Mouse (Mus musculus) hindlimb bud, embryonic 11.5 days (tissue): ENCODE results near the gene Olfr891.
"Not testable (repeated sequence)": the region's sequence is repeated elsewhere in the genome, so short reads cannot be mapped to it uniquely, and the experiment has no call there.

Experiments used
- DNase-seq: peaks from one replicate; pipeline ENCODE4 v3.0.0-alpha.2; 2012; ENCODE audit warnings: low read depth, low spot score; ENCODE audit errors: extremely low spot score

The Olfr891 gene

DNA sequence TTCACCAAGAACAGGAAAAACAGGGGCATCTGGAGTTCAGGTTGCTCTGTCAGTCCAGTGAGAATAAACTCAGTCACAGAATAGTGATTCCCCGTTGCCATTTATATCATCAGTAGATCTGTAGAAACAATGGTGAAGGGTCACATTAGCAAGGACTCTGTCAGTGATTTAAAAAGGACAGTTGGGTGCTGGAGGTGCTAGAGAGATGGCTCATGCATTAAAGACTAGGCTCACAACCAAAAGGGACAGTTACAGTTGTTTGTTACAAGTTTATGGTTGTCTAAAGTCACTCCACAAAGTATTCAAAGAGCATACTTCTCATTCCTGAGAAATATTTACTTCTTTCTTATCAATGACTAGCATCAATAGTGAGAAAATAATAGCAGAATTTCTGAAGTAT is at the start of gene Olfr891:
Gene Olfr891 (minus strand): TSS at position 101 of the 400 bp plus-strand sequence.
- no peak for DNase-seq

- DNase-seq, result no peak
Observed at GRCm38 (mm10) chr9:38217755-38218154, 37.1 kb upstream of the Olfr891 start, which contains the start of gene Olfr894. Olfr894 (plus strand) TSS chr9:38218055.

DNA sequence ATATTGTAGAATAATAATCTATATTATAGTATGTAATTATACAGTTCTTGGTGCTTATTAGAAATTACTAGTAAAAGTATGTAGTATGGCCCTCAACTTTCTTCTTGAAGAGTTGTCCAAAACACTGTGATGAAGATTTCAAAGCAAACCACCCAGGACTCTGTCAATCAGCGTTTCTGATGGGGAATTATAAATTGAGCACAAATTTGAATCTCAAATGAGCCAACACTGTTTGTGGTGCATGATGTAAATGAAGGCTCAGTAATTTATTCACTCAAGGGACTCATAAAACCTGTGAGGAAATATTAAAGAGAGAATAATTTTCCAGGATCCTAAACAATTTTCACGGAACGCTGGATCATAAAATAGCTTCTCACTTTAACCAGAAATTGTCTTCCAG is 27.4 kb upstream of the Olfr891 start, which contains the start of gene Olfr893:
Gene Olfr893 (plus strand): TSS at position 301 of the 400 bp plus-strand sequence.
- no peak for DNase-seq

DNA sequence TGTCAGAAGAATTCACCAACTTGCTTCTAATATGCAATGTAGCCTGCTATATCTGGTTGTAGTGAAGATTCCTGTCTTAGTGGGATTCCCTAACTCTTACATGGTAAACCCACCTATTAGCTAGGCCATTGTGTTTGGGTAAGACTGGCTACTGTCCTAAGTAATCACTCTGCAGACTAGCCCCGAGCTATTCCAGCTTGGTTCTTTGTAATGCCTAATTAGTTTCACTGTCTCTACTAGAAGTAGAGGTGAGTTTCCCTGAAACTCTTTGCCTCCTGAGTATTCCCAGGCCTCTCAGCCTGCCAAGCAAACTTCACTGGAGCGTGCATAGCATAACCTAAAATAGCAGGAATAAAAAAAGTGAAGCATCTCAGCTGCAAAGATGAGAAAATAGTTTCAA is 12.3 kb downstream of the Olfr891 start:
- DNase-seq, result not testable (repeated sequence)

DNA sequence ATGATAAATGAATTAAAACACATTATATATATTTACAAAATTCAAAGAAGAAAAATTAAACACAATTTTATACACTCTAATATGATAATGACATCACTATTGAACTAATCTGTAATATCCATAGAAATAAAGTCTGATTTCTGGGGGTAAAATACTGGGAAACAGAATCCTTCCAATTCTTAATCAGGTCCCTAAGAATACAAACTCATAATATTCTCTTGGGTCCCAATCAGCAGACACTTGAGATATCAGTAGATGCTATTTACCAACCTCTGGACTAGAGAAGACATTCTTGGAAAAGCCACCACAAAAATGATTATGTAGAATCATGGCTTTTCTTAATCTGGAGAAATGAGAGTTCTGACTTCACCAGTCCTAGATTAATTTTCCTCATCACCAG is 38.4 kb downstream of the Olfr891 start, which contains the start of gene Olfr890:
Gene Olfr890 (plus strand): TSS at position 301 of the 400 bp plus-strand sequence.
- DNase-seq, result no peak
